Mouse (Mus musculus) spleen, postnatal 4 days (tissue): ENCODE measurements around the gene Tchp.

ENCODE experiments used
- DNase-seq, 2 experiments: peaks; one replicate each; pipeline ENCODE4 v3.0.0; 2022; ENCODE audit warnings: low spot score in 2 of 2

Tchp gene

DNA sequence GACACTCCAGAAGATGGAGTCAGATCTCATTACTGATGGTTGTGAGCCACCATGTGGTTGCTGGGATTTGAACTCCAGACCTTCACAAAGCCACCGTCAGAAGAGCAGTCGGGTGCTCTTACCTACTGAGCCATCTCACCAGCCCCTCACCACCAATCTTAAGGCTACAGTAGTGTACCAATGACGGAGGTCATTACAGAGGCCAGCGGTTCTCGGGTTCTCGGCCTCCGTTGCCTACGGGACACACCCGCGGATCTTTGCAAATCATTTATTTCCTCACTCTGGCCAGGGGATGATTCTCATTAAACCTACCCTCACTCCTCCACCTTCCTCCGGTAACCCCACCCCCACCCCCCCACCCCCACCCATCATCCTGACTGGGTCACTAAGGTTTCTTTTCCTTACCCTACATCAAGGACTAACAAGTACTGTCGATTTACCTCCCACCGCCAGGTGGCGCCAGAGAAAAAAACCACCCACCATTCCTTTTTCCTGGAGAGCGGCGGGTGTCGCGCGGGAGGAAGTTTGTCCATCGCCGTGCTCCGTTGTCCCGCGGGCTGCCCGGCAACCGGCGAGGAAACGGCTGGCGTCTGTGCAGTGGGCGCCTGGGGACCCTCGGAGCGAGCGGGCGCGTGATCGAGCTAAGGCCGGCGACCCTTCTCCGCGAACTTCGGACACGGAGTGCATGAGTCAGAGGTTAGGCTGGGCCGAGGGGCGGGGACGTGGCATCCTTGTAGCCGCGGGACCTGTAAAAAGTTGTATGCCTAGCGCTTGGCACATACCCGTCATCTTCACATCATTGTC lies at the start of gene Tchp:
Gene Tchp (plus strand): TSS at position 496 of the 804 bp plus-strand sequence.
- DNase-seq, result peak; percentile 94 to 99

DNA sequence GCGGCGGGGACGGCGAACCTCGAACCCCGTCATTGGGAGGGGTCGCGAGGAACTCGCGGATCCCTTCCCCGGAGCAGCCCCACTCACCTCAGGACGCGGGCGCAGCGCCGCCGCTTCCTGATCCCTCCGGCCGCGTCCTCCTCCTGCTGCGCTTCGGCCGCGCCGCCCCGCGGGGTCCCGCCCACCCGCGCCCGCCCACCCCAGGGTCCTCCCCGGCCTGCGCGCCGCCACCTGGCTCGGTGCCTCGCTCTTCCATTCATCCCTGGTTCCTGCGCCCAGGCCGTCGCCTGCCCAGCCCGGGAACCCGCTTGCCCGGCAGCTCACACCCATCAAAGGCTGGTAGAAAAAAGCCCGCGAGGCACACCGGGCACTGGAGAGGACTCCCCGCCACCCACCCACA lies 49.3 kb upstream of the Tchp start, which contains the start of gene Trpv4:
Gene Trpv4 (minus strand): TSS at position 167 of the 400 bp plus-strand sequence.
- DNase-seq, result no peak

DNA sequence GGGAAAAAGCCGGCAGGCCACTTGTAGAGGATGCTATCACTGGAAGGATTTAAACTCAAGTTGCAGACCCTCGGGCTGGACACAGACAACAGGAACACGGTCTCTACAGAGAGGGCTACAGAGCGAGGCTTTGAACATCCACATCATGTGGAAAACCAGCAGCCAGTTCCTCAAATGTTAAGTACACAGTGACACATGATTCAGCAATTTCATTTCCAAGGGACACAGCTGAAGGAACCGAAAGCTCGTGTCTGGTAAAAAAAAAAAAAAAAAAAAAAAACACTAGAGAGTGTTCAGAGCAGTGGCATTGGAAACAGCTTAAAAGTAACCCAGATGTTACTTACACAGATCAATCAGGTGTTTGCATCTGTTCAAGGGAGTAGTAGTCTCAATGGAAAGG lies 46.5 kb upstream of the Tchp start:
- no peak for DNase-seq

DNA sequence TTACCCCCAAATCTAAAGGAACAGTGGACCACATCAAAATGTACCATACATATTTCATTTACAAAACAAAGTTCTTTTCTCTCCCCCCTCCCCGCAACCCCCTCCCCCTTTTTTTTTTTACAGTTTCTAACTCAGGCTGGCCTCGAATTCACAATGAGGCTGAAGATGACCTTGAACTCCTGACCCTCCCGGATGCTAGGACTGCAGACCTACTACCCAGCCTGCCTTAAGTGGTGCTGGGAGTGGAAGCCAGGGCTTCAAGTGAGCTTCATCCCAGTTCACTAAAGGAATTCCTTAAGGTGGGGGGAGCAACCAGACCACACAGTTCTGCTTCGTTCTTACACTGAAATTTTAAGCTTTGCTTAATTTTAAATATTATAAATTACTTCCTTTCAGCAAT lies 43.4 kb upstream of the Tchp start:
- DNase-seq, result no peak

DNA sequence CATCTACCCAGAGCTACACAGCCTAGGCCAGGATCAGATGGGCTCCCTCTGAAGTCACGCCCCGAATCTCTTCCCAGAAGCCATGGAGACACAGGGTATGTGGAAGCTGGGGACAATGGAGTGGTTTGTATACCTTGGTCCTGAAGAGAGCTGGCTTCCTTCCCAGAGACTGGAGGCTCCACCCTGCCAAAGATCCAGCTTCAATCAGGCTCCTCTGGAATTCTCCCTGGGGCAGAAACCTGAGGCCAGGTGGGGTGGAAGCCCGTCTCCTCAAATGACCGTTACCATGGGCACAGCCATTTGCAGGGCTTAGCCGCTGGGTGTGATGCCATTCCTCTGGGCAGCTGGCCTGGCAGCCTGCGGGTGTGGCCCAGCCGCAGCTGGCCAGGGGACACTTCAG lies 42.8 kb upstream of the Tchp start:
- DNase-seq, result no peak

DNA sequence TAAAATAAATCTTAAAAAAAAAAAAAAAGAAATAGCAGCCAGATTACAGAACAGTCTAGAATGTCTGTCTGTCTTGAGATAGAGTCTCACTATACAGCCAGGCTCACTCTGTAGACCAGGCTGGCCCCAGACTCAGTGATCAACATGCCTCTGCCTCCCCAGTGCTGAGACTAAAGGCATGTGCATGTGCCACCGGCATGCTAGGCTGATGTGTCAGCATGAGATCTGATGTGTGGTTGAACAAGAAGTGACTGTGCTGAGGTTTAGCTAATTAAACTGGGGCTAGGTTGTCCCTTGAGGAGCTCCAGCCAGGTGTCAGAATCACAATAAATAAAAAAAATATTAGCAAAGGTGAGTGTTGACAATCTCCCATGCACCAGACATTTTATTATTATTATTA lies 40.9 kb upstream of the Tchp start:
- no peak for DNase-seq

DNA sequence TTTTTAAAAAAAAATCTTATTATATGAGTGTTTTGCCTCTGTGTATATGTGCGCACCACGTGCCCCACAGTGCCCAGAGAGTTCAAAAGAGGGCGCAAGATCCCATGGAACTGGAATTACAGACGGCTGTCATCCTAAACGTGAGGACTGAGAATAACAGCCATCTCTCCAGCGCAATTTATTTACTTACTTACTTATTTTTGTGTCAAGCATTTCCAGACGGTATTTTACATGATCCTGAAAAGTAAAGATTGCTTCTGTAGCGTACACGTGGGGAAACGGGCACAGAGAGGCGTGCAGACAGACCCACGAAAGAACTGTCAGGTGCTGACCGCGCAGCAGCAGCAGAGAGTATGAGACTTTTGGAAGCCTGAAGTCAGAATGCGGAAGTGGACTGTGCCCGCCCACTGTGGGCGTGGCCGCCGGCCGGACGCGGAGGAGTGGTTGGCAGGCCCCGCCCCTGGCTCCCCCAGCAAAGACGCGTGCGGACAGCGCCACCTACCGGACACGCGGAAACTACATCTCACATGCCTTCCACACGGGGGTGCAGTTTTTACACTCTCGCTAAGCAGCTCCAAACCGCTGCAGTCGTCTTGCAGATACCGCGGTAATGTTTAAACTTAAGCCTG lies 40.2 kb upstream of the Tchp start:
- DNase-seq, result peak; percentile 99 to 100

DNA sequence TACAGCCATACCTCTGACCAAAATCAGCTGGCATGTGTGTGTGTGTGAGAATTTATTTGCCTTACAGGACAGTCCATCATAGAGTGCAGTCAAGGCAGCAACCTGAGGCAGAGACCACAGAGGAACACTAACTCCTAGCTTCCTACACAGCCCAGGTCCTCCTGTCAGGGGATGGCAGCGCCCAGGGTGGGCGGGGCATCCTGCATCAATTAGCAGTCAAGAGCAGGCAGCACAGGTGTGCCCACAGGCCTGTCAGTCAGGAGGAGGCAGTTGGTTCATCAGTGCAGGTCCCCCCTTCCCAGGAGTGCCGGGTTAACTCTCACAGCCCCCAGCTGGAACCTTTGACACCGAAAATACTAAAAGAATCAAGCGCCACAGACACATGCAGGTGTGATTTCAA lies 38.5 kb upstream of the Tchp start:
- no peak for DNase-seq

DNA sequence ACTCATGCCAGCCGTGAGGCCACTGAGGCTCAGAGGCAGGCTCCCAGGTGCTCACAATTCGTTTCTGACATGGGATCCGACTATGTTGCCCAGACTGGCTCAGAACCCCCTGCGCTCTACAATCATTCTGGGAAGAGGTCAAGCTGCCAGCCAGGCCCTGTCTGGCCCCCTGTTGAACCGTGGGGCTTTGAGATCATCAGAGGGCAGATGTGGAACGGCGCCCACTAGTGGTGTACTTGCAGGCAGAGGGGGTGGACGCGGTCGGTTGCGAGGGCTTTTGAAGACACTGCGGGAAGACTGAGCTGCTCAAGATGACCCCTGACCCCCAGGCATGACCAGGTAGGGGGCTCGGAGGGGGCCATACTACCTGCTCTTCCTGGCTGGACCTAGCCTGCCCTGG lies 34.4 kb upstream of the Tchp start:
- no peak for DNase-seq

DNA sequence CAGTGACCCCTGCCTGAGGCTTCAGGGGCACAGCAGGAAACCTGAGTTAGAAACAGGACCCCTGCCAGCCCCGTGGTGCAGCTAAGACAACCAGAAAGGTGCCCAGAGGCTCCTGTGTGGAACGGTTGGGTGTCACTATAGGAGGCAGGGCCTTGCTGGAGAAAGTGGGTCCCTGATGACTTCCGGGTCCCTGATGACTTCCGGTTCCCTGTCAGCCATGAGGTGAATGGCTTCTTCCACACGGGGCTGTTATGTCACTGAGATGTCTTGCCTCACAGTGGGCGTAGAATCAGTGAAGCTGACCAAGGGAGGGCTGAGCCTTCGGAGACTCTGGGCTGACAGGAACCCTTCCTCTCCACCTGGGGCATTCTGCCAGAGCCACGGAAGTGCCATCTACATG lies 33.0 kb upstream of the Tchp start:
- no peak for DNase-seq

DNA sequence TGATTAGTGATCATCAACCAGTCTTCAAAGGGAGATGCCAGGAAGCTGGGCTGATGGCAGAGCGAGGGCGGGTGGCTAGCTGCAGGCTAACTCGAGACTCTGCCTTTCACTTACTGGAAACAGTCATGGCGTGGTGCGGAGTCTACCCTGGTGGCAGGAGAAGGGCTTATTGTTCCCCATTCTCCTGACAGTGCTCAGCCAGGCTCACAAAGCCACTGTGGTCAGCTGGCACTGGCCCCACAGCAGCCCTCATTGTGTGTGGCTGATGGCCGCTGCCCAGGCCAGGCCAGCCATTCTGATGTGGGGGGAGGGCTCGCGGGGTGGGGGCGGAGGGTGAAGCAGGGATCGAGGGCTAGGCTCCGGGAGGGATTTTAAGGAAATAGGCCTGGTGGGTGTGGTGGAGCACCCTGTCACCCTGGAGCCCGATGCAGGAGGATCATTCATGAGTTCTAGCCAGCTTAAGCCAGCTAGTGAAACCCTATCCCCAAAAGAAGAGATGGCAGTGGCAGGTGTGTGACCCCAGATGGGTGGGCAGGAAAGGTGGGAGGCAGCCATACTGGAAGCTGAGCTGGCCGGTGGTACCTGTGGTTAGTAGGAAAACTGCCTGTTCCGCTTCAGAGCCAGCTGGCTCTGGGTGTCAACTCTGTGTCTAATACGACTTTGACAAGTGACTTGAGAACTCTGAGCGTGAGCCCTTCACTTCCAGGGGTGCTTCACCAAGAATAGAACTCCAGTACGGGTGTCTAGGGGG lies 27.5 kb upstream of the Tchp start:
- no peak for DNase-seq

DNA sequence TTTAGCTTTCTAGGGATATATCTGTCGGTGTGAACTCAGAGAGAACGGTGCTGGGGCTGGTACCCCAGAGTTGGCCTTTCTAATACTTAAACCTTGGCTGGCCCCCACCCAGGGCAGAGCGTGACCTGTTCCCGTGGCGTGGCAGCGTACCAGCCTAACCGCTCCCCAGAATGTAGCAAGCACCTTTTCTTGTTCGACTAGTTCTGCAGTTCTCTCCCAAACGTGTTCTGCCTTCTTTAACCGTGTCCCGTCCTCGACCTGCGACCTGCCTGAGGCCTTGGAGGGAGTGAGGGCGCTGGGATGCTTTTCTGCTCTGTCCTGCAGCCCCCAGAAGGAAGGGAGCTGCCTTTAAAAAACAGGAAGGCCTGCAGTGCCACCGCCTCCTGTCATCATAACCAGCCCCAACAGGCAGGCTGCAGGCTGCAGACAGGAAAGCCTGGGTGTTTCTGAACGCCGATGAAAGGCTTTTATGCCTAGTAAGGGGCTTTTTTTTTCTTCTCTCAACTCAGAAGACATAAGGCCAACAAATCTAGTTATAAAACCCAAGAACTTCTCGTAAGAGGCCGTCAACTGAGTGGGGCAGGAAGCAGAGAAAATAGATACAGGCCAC lies 26.8 kb upstream of the Tchp start:
- DNase-seq, result no peak

DNA sequence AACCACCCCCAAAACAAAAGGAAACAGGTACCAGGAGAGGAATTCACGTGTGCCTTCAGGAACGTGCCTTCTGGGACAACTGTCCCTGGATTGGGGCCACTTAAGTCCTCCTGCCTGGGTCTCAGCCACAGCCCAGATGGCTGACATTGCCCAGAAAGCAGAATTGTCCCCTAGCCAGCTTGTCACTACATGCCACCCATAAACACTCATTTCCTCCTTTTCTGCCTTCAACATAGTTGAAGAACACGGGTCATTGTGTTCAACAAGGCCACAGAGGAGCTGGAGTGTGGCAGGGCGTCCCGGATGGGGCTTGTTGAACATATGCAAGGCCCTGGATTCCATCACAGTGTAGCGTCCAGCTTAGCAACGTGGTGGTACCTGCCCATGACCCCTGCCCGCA lies 25.8 kb upstream of the Tchp start:
- no peak for DNase-seq

DNA sequence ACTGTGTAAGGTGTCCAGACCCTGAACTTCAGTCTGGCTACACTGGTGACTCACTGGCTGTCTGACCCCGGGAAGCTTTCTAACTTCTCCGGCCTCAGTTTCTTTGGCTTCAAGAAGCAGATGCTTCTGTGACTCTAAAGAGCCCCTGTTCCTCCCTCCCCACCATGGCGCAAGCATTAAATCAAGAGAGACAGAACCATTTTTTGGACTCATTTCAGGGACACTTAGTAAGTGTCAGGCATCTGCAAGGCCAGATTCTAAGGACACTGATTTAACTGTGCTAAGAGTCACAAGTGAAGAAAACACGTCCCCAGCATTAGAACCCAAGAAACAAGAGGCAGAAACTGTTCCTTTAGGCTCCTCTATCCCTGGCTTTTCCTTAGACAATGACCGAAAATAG lies 21.6 kb upstream of the Tchp start:
- no peak for DNase-seq

DNA sequence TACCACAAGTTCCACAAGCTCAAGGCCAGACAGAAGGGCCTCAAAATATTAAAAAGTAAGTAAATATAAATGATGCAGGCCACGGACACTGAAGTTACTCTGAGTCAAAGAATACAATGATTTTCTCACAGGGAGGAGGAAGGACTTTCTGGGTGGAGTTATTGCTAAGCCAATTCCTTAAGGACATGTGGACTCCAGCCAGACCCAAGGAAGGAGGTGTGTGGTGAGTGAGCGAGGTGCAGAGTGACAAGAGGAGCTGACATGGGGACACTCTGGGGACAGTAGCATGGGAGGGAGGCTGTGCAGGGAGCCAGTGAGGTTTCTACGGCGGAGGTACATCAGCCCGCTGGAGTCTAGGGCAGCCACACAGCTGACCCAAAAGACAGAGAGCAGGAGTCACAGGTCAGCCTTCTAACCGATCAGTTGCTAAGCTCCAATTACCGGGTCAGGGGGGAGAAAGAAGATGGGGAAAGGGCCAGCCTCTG lies 20.8 kb upstream of the Tchp start:
- DNase-seq, result no peak

DNA sequence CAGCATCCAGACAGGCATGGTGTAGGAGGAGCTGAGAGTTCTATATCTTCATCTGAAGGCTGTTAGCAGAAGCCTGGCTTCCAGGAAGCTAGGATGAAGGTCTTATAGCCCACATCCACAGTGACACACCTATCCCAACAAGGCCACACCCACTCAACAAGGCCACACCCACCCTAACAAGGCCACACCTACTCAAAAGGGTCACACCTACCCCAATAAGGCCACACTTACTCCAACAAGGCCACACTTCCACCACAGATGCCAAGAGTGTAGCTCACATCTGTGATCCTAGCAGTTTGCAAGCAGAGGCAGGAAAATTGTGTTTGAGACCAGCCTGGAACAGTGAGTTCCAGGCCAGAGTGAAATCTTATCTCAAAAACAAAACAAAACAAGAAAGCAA lies 19.7 kb upstream of the Tchp start:
- no peak for DNase-seq

DNA sequence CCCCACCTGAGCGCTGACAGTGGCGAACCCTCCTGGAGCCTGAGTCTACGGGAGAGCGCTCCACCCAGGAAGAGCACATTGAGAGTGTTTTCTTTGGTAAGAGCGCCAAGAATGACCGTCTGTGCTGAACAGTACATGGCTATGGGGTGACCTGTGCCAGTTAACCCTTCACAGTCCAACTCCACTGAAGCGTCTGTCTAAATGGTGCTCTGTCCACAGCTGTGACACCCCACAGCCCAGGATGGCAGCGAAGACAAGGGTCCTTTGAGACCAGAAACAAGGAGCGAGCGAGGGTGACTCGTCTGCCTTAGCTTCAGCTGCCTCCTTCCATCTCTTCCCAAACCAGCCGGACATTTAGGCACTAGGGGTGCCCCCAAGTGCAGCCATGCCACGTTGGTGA lies 18.9 kb upstream of the Tchp start:
- DNase-seq, result no peak

DNA sequence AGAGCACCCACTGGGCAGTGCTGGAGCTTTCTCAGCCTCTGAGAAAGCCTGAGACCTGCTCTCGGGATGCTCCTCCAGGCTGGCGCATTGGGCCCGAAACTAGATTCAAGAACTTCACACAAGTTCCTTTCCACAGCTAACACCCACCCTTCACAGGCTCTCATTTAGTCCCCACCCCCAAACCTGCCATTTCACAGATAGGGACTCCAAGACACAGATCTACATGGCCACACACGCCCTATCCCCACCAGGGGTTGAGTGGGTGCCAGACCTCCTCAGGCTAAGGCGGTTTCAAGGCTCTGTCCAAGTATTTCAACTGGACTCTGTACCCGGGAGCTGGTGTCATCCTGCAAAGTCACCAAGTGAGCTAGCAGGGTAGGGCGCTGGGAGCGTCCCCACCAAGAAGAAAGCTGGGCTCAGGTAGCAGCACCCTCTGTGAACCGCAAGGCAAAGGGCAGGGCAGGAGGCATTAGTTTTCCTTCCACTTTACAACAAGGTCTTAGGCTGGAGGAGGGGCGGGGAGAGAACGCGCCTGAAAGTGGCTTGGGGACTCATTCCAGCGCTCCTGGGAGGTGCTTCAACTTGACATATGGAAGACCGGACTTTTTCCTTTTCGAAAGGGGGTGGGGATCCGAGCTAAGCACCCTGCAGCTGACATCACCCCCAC lies 17.7 kb upstream of the Tchp start:
- peak in 1 of 2 experiments; percentile 40 for DNase-seq

DNA sequence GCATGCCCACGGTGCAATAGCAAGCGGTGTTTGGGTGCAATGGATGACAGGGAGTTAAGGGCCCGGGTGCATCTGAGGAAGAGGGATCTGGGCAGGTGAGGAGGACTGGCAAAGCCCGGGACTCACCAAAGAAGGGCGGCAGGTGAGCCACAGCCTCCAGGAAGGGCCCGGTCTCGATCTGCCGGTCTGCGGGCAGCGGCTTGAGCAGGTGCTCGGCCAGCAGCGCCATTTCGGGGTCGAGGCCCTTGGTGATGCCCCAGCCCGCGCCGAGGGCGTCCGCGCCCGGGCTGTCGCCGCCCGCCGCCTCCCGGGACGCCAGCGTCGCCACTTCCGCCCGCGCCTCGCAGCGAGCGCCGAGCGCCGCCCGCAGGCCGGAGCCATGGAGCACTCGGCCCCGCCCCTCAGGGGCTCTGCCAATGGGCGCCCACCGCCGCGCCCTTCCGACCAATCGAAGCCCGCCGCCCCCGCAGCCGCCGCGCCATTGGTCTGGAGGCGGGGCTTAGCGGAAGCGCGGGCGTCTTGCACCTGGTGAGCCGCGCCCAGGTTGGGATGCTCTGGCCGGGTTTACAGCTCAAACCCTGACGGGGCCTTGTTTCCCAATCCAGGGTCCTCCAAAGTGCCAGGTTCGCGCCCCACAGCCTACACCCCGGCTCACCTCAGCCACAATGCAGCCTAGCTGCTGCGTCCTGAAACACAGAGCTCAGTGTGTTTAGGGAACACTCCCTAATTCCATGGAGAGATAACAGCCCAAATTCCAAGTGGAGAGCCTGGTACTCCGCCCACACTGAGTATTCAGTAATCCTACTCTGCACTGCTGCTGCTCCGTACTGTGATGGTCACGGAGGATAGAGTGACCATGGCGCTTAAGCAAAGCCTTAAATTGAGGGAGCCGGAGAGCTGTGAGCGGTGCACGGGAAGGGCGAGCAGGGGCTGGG lies 16.7 kb upstream of the Tchp start, which contains the start of gene Gltp:
Gene Gltp (minus strand): TSS at position 352 of the 935 bp plus-strand sequence.
- peak; percentile 94 to 98 for DNase-seq

DNA sequence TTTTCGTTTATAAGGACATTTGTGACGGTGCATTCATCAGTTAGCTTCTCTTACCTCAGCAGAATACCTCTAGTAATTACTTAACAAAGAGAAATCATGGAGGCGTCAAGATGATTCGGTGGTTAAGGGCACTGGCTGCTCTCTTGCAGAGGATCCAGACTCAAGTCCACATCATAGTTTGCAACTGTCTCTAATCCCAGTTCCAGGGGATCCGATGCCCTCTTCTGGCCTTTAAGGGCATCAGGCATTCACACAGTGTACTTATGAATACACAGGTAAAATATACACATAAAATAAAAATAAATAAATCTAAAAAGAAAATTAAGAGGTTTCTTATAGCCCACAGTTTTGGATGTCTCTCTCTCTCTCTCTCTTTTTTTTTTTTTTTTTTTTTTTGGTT lies 11.8 kb upstream of the Tchp start:
- DNase-seq, result no peak
